Mouse (Mus musculus) hindbrain, embryonic 16.5 days (tissue): ENCODE results near the gene Slco1c1. TPM values are rescaled to one million over a fixed set of nuclear protein-coding genes. Genes with fewer than 3 reads are reported as not detected.
"Not testable (repeated sequence)": the region's sequence is repeated elsewhere in the genome, so short reads cannot be mapped to it uniquely, and the experiment has no call there.

Experiments used
- ATAC-seq: fragments of 200-750 bp; cut with Nextera tagmentation; 2 replicates; pipeline ENCODE4 v1.8.0; 2017; ENCODE audit warnings: moderate TSS enrichment, moderate library complexity
- H3K27ac ChIP-seq: fragments of 300-500 bp; sonication (generic); 2 replicates; pipeline ENCODE4 v1.5.1; 2014; ENCODE audit warnings: low read depth, mild to moderate bottlenecking, control low read depth, low read length, moderate library complexity
- H3K27me3 ChIP-seq: fragments of 300-500 bp; sonication (generic); replicated peaks from 2 replicates; pipeline ENCODE4 v1.6.1; 2014; ENCODE audit warnings: low read length; ENCODE audit not compliant: control insufficient read depth, insufficient read depth
- H3K36me3 ChIP-seq: fragments of 300-500 bp; sonication (generic); 2 replicates; pipeline ENCODE4 v1.6.1; 2014; ENCODE audit warnings: mild to moderate bottlenecking, low read length, moderate library complexity, mixed read lengths; ENCODE audit not compliant: control insufficient read depth, insufficient read depth
- H3K4me1 ChIP-seq: fragments of 300-500 bp; sonication (generic); 2 replicates; pipeline ENCODE4 v1.6.1; 2014; ENCODE audit warnings: low read depth, low read length; ENCODE audit not compliant: control insufficient read depth, insufficient read depth
- H3K4me2 ChIP-seq: fragments of 300-500 bp; sonication (generic); 2 replicates; pipeline ENCODE4 v1.6.1; 2014; ENCODE audit warnings: mild to moderate bottlenecking, low read length, control low read depth, moderate library complexity
- H3K4me3 ChIP-seq: fragments of 300-500 bp; sonication (generic); 2 replicates; pipeline ENCODE4 v1.5.1; 2014; ENCODE audit warnings: mild to moderate bottlenecking, low read length, control low read depth, moderate library complexity
- H3K9ac ChIP-seq: fragments of 300-500 bp; sonication (generic); 2 replicates; pipeline ENCODE4 v1.6.1; 2014; ENCODE audit warnings: low read depth, mild to moderate bottlenecking, control low read depth, low read length, moderate library complexity
- H3K9me3 ChIP-seq: fragments of 300-500 bp; sonication (generic); 2 replicates; pipeline ENCODE4 v1.6.1; 2014; ENCODE audit warnings: mild to moderate bottlenecking, low read length, moderate library complexity; ENCODE audit not compliant: control insufficient read depth
- WGBS: fragments of 180-500 bp; shearing (Covaris S2); extraction: QIAGEN DNeasy Blood & Tissue Kit; methylation state at CpG from one replicate; pipeline ENCODE4 v1.1.7; 2014; 5-methylcytosine and 5-hydroxymethylcytosine counted together
- polyA plus RNA-seq: library from polyadenylated mRNA; unstranded; fragments of >200 nt; fragmentation: Nextera tagmentation; extraction: Ambion mirVana; gene quantifications from 2 replicates; pipeline ENCODE4 v1.2.1, GENCODE M21; 2015

The Slco1c1 gene
- polyA plus RNA-seq, 1 experiment from 2014 or later = 27.7 TPM

DNA sequence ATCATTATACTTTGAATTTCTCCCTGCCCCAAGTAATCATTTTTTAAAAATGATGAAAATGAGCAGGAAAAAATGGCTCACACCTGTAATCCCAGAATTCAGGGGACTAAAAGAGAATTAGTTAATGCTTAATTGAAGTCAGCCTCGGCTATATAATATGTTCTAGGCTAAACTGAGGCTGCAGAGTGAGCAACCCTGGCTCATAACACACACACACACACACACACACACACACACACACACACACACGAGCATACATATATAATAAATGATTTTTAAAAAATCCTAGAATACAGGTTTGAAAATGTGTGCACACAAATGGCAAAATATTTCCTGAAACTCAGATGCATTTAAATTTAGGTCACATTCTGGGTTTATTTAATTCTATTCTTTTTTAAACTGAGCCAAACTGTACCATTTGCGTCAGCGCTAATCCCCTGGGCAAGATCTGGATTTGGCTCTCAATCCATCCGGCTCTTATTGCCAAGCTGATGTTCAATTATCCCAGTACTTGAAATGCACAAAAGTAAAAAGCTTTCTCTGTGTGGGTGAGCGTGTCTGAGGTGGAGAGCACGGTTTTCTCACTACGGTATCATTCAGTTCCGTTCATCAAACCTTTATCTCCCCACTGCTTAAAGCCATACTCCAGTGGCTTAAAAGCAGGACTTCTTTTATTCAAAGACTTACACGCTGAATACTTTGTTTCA lies 43.8 kb downstream of the Slco1c1 start:
- peak; percentile 72; the same call in 1 of the 2 replicates for ATAC-seq
- H3K9me3 ChIP-seq = no peaks in the 10 kb centered on the region
- H3K36me3 ChIP-seq = no peaks in the 10 kb centered on the region
- H3K4me2 ChIP-seq = no peak overlapping the region
- no peaks in the 10 kb centered on the region for H3K4me1 ChIP-seq
- H3K4me3 ChIP-seq = no peak overlapping the region
- no peak overlapping the region for H3K27ac ChIP-seq
- H3K9ac ChIP-seq = no peak overlapping the region
- 44% methylated on average over 10 of the region's 10 CpGs for WGBS
- H3K27me3 ChIP-seq = no peaks in the 10 kb centered on the region

DNA sequence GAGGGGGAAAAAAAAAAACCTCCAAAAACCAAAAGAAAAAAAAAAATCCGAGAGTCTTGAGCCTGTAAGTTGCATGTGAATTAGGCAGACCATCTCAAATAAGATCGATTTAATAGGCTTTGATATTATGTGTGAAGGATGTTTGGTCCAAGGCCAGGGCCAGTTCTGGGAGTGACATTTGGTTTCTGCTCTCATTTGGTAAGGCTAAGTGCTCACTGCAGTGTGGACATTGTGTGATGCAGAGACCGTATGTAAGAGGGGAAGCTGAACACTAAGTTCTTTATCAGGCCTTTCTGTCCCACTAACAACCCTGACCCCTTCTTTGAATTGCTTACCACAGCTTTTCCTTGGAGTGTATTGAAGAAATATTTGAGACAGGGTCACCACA lies 44.4 kb downstream of the Slco1c1 start:
- ATAC-seq = peak; percentile 78
- H3K4me3 ChIP-seq = no peak overlapping the region
- H3K4me2 ChIP-seq = no peak overlapping the region
- H3K9ac ChIP-seq = no peak overlapping the region
- H3K27me3 ChIP-seq = no peaks in the 10 kb centered on the region
- no peaks in the 10 kb centered on the region for H3K9me3 ChIP-seq
- H3K36me3 ChIP-seq = no peaks in the 10 kb centered on the region
- no peaks in the 10 kb centered on the region for H3K4me1 ChIP-seq
- 35% methylated on average over 3 of the region's 3 CpGs for WGBS
- H3K27ac ChIP-seq = no peak overlapping the region

GRCm38 (mm10) chr6:141576646-141577200 lies 52.6 kb downstream of the Slco1c1 start:
- no peak overlapping the region for H3K4me3 ChIP-seq
- H3K27ac ChIP-seq = no peak overlapping the region
- no peaks in the 10 kb centered on the region for H3K4me1 ChIP-seq
- WGBS = 47% methylated on average over 3 of the region's 3 CpGs
- no peaks in the 10 kb centered on the region for H3K9me3 ChIP-seq
- H3K4me2 ChIP-seq = no peak overlapping the region
- no peaks in the 10 kb centered on the region for H3K27me3 ChIP-seq
- ATAC-seq = no peak
- no peak overlapping the region for H3K9ac ChIP-seq
- H3K36me3 ChIP-seq = no peaks in the 10 kb centered on the region

DNA sequence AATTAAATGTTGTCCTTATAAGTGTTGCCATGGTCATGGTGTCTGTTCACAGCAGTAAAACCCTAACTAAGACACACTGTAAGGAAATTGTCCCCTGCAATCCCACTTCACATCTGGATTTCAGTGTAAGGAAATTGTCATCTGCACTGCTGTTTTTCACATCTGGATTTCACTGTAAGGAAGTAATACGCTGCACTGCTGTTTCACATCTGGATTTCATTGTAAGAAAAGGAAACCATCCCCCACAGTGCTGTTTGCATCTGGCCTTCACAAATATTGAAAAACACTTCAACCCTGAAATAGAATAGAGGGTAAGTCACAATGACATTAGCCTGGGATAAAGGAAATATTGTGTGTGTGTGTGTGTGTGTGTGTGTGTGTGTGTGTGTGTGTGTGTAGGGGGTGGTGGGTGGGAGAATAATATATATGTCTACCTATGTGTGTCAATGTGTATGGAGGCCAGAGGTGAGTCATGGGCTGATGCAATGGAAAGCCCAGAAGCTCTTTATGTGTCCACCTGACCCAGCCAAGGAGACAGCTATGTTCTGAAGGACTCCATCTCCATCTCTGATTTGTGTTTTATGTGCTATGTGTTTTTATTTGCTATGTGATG lies 60.7 kb downstream of the Slco1c1 start:
- no peak overlapping the region for H3K27ac ChIP-seq
- WGBS = 100% methylated on average over 1 of the region's 1 CpGs
- H3K4me3 ChIP-seq = no peak overlapping the region

GRCm38 (mm10) chr6:141590002-141590401 lies 65.8 kb downstream of the Slco1c1 start:
- Histone ChIP-seq H3K9ac (no peak overlapping the region), H3K4me3 (no peak overlapping the region), H3K27ac (no peak overlapping the region), H3K4me1 (no peaks in the 10 kb centered on the region), H3K9me3 (no peaks in the 10 kb centered on the region), H3K4me2 (no peak overlapping the region), H3K27me3 (no peaks in the 10 kb centered on the region), H3K36me3 (no peaks in the 10 kb centered on the region)
- ATAC-seq = no peak
- WGBS = 50% methylated on average over 1 of the region's 1 CpGs

More for the DNA sequence above, 60.7 kb downstream of the Slco1c1 start:
- H3K4me2 ChIP-seq = no peak overlapping the region
- no peak overlapping the region for H3K9ac ChIP-seq
- ATAC-seq = no peak
- no peaks in the 10 kb centered on the region for H3K4me1 ChIP-seq
- H3K27me3 ChIP-seq = no peaks in the 10 kb centered on the region
- H3K9me3 ChIP-seq = no peaks in the 10 kb centered on the region
- no peaks in the 10 kb centered on the region for H3K36me3 ChIP-seq

DNA sequence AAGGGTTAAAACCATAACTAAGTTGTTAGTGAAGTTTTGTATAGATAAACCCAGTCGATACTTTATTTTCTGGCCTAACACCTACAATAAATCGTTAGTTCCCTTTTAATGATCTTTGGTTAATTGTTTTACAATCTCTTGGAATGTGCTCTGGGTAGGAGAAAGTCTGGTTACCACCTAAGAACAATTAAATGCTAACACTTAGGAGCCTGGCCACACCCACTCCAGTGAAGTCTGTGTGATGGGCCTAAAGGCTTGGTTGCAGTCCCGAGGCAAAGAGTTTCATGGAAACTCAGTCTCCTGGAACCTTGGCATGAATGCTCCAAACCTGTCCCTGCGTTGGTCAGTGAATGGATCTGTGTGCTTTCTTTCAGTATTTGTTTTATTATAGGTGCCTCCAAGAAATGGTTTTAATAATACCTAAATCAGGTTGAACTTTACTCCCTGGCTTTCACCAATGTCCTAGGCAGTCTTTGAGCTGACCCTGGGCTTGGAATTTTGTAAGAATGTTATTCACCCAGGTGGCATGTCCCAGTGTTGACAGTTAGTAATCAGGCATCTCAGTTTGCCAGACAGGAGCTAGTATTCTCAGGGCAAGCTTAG lies 66.5 kb downstream of the Slco1c1 start:
- 47% methylated on average over 4 of the region's 4 CpGs for WGBS
- not testable (repeated sequence) for H3K9ac ChIP-seq, H3K36me3 ChIP-seq, H3K4me1 ChIP-seq, H3K27ac ChIP-seq, H3K4me3 ChIP-seq, ATAC-seq, H3K4me2 ChIP-seq, H3K9me3 ChIP-seq, H3K27me3 ChIP-seq

DNA sequence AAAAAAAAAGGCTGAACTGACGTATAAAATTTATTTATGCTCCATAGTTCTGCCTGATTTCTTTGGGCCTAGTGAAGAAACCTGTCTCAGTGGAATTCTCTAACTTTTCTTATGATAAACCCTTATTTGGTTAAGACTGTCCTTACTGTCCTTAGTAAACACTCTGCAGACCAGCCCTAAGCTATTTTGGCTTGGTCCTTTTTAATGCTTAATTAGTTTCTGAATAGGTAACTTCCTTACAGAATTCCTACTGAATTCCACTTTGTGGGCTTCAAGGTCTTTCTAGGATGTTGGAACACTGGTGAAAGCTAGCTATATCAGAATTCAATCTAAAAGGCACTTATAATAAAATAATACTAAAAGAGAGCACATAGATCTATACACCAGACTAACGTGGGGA lies 71.9 kb downstream of the Slco1c1 start:
- peaks cover 8% of the 10 kb centered on the region for H3K9me3 ChIP-seq
- no peak overlapping the region for H3K4me2 ChIP-seq
- no peaks in the 10 kb centered on the region for H3K4me1 ChIP-seq
- no peak overlapping the region for H3K27ac ChIP-seq
- H3K27me3 ChIP-seq = no peaks in the 10 kb centered on the region
- WGBS = 86% methylated on average over 2 of the region's 2 CpGs
- no peak overlapping the region for H3K9ac ChIP-seq
- no peaks in the 10 kb centered on the region for H3K36me3 ChIP-seq
- ATAC-seq = no peak
- H3K4me3 ChIP-seq = no peak overlapping the region

- Histone ChIP-seq H3K4me1 (no peaks in the 10 kb centered on the region), H3K36me3 (no peaks in the 10 kb centered on the region), H3K9ac (no peak overlapping the region), H3K27ac (no peak overlapping the region), H3K9me3 (peaks cover 8% of the 10 kb centered on the region), H3K27me3 (no peaks in the 10 kb centered on the region), H3K4me3 (no peak overlapping the region), H3K4me2 (no peak overlapping the region)
- 97% methylated on average over 2 of the region's 2 CpGs for WGBS
- ATAC-seq = no peak
Measured at GRCm38 (mm10) chr6:141597037-141597436, 72.9 kb downstream of the Slco1c1 start.

DNA sequence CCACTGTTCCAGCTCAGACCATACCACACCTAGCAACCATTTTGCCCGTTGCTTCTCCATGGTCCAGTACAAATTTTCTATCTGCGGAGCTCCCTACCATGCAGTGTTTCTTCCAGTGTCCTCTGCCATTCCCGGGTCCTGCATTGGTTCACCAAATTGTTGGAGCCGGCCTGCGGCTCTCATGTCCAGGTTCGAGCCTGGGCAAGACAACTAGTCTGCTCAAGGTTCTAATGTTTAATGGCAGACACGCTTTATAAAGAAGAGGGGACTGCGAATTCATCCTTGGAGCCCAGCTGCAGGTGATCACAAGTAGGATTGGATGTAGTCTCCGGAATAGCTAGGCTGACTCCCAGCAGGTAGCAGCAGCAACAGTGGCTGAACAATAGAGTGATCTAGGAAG lies 76.8 kb downstream of the Slco1c1 start:
- Histone ChIP-seq H3K27ac (no peak overlapping the region), H3K9me3 (peaks cover 8% of the 10 kb centered on the region), H3K4me2 (no peak overlapping the region), H3K9ac (no peak overlapping the region), H3K27me3 (no peaks in the 10 kb centered on the region), H3K4me3 (no peak overlapping the region), H3K36me3 (no peaks in the 10 kb centered on the region), H3K4me1 (no peaks in the 10 kb centered on the region)
- ATAC-seq = no peak
- WGBS = 69% methylated on average over 9 of the region's 9 CpGs
